Mouse (Mus musculus): ENCODE results near the gene Rab5a. TPM values are rescaled to one million over a fixed set of nuclear protein-coding genes. Genes with fewer than 3 reads are reported as not detected.

The Rab5a gene
- total and polyA plus RNA-seq, 2 experiments: 6.0 to 53.7 TPM

- DNase-seq (ENCODE audit: extremely low read depth, low read depth, low spot score): peak; percentile 63
- peaks cover 5% of the 10 kb centered on the region; the same call in 1 of the 2 replicates for H3K79me2 ChIP-seq (ENCODE audit: control insufficient read depth, insufficient read depth, low read length)
- no peak overlapping the region for H3K27ac ChIP-seq (replicated peaks; ENCODE audit: insufficient read depth, low read depth, low read length)
- WGBS: 67% methylated on average over 4 of the region's 4 CpGs
- H3K4me3 ChIP-seq (ENCODE audit: insufficient read depth, low read depth, low read length): no peak overlapping the region
- no peaks in the 10 kb centered on the region for H3K27me3 ChIP-seq (ENCODE audit: control insufficient read depth, insufficient read depth, low read length)
- TF ChIP-seq POLR2A (IDR thresholded peaks at IDR 0.05; ENCODE audit: extremely low read depth, insufficient read depth, low read length) (no peak), CTCF (IDR thresholded peaks at IDR 0.05; ENCODE audit: low read depth, low read length) (no peak)
- no peaks in the 10 kb centered on the region; the same call in 1 of the 2 replicates for H3K4me1 ChIP-seq (ENCODE audit: control insufficient read depth, insufficient read depth, low read length)
- peaks cover 30% of the 10 kb centered on the region for H3K36me3 ChIP-seq (ENCODE audit: control insufficient read depth, insufficient read depth, low read length)
- H3K9ac ChIP-seq (ENCODE audit: low read depth, low read length): no peak overlapping the region
These were observed 9.4 kb downstream of the Rab5a start for GRCm38 (mm10) chr17:53488291-53489006.

GRCm38 (mm10) chr17:53489007-53489378 is 10.0 kb downstream of the Rab5a start:
- TF ChIP-seq POLR2A (IDR thresholded peaks at IDR 0.05; ENCODE audit: extremely low read depth, insufficient read depth, low read length) (no peak), CTCF (IDR thresholded peaks at IDR 0.05; ENCODE audit: low read depth, low read length) (no peak)
- Histone ChIP-seq H3K4me1 (ENCODE audit: control insufficient read depth, insufficient read depth, low read length) (no peaks in the 10 kb centered on the region; the same call in 1 of the 2 replicates), H3K27me3 (ENCODE audit: control insufficient read depth, insufficient read depth, low read length) (no peaks in the 10 kb centered on the region), H3K27ac (replicated peaks; ENCODE audit: insufficient read depth, low read depth, low read length) (no peak overlapping the region), H3K4me3 (ENCODE audit: insufficient read depth, low read depth, low read length) (no peak overlapping the region), H3K9ac (ENCODE audit: low read depth, low read length) (no peak overlapping the region), H3K79me2 (ENCODE audit: control insufficient read depth, insufficient read depth, low read length) (peaks cover 5% of the 10 kb centered on the region; the same call in 1 of the 2 replicates), H3K36me3 (ENCODE audit: control insufficient read depth, insufficient read depth, low read length) (peaks cover 29% of the 10 kb centered on the region)
- WGBS: 97% methylated on average over 1 of the region's 1 CpGs
- no peak for DNase-seq (ENCODE audit: extremely low read depth, low read depth, low spot score)

GRCm38 (mm10) chr17:53502966-53503365 is 23.9 kb downstream of the Rab5a start:
- Histone ChIP-seq H3K36me3 (ENCODE audit: control insufficient read depth, insufficient read depth, low read length) (peaks cover 50% of the 10 kb centered on the region), H3K4me3 (ENCODE audit: insufficient read depth, low read depth, low read length) (no peak overlapping the region), H3K9ac (ENCODE audit: low read depth, low read length) (no peak overlapping the region), H3K27me3 (ENCODE audit: control insufficient read depth, insufficient read depth, low read length) (no peaks in the 10 kb centered on the region), H3K27ac (replicated peaks; ENCODE audit: insufficient read depth, low read depth, low read length) (no peak overlapping the region), H3K4me1 (ENCODE audit: control insufficient read depth, insufficient read depth, low read length) (no peaks in the 10 kb centered on the region), H3K79me2 (ENCODE audit: control insufficient read depth, insufficient read depth, low read length) (no peaks in the 10 kb centered on the region)
- WGBS: 97% methylated on average over 2 of the region's 2 CpGs
- TF ChIP-seq POLR2A (IDR thresholded peaks at IDR 0.05; ENCODE audit: extremely low read depth, insufficient read depth, low read length) (no peak), CTCF (IDR thresholded peaks at IDR 0.05; ENCODE audit: low read depth, low read length) (no peak)
- DNase-seq (ENCODE audit: extremely low read depth, low read depth, low spot score): no peak

- Histone ChIP-seq H3K27ac (replicated peaks; ENCODE audit: insufficient read depth, low read depth, low read length) (no peak overlapping the region), H3K36me3 (ENCODE audit: control insufficient read depth, insufficient read depth, low read length) (peaks cover 3% of the 10 kb centered on the region), H3K79me2 (ENCODE audit: control insufficient read depth, insufficient read depth, low read length) (no peaks in the 10 kb centered on the region), H3K9ac (ENCODE audit: low read depth, low read length) (no peak overlapping the region), H3K27me3 (ENCODE audit: control insufficient read depth, insufficient read depth, low read length) (no peaks in the 10 kb centered on the region), H3K4me1 (ENCODE audit: control insufficient read depth, insufficient read depth, low read length) (no peaks in the 10 kb centered on the region), H3K4me3 (ENCODE audit: insufficient read depth, low read depth, low read length) (no peak overlapping the region)
- WGBS: 83% methylated on average over 2 of the region's 2 CpGs
- DNase-seq (ENCODE audit: extremely low read depth, low read depth, low spot score): peak; percentile 55
- TF ChIP-seq CTCF (IDR thresholded peaks at IDR 0.05; ENCODE audit: low read depth, low read length): peak; percentile 16; the same call in 1 of the 2 replicates
- no peak for TF ChIP-seq POLR2A (IDR thresholded peaks at IDR 0.05; ENCODE audit: extremely low read depth, insufficient read depth, low read length)
These were observed 33.4 kb downstream of the Rab5a start for GRCm38 (mm10) chr17:53512311-53512951.

- Histone ChIP-seq H3K27ac (replicated peaks; ENCODE audit: insufficient read depth, low read depth, low read length) (no peak overlapping the region), H3K9ac (ENCODE audit: low read depth, low read length) (no peak overlapping the region), H3K27me3 (ENCODE audit: control insufficient read depth, insufficient read depth, low read length) (no peaks in the 10 kb centered on the region), H3K4me1 (ENCODE audit: control insufficient read depth, insufficient read depth, low read length) (peaks cover 3% of the 10 kb centered on the region), H3K36me3 (ENCODE audit: control insufficient read depth, insufficient read depth, low read length) (no peaks in the 10 kb centered on the region), H3K4me3 (ENCODE audit: insufficient read depth, low read depth, low read length) (no peak overlapping the region), H3K79me2 (ENCODE audit: control insufficient read depth, insufficient read depth, low read length) (no peaks in the 10 kb centered on the region)
- no peak for DNase-seq (ENCODE audit: extremely low read depth, low read depth, low spot score)
- 0 out of 2 replicates have a peak, but pooled peaks have one; percentile 2 for TF ChIP-seq CTCF (IDR thresholded peaks at IDR 0.05; ENCODE audit: low read depth, low read length)
- TF ChIP-seq POLR2A (IDR thresholded peaks at IDR 0.05; ENCODE audit: extremely low read depth, insufficient read depth, low read length): no peak
These were observed 40.3 kb downstream of the Rab5a start for GRCm38 (mm10) chr17:53519364-53519763.

- Histone ChIP-seq H3K27me3 (ENCODE audit: control insufficient read depth, insufficient read depth, low read length) (no peaks in the 10 kb centered on the region), H3K4me3 (ENCODE audit: insufficient read depth, low read depth, low read length) (no peak overlapping the region), H3K79me2 (ENCODE audit: control insufficient read depth, insufficient read depth, low read length) (no peaks in the 10 kb centered on the region), H3K27ac (replicated peaks; ENCODE audit: insufficient read depth, low read depth, low read length) (no peak overlapping the region), H3K4me1 (ENCODE audit: control insufficient read depth, insufficient read depth, low read length) (peaks cover 3% of the 10 kb centered on the region), H3K9ac (ENCODE audit: low read depth, low read length) (no peak overlapping the region), H3K36me3 (ENCODE audit: control insufficient read depth, insufficient read depth, low read length) (no peaks in the 10 kb centered on the region)
- TF ChIP-seq CTCF (IDR thresholded peaks at IDR 0.05; ENCODE audit: low read depth, low read length): no peak
- TF ChIP-seq POLR2A (IDR thresholded peaks at IDR 0.05; ENCODE audit: extremely low read depth, insufficient read depth, low read length): no peak
- peak; percentile 47 for DNase-seq (ENCODE audit: extremely low read depth, low read depth, low spot score)
These were observed 41.5 kb downstream of the Rab5a start for GRCm38 (mm10) chr17:53520509-53520908.

Data from liver, adult 2 months (tissue).